In genomic region chr15:81924933-81925332, GRCm38 (mm10) we compare ENCODE assay signal across 8 mouse cellular contexts. TPM values are rescaled to one million over a fixed set of nuclear protein-coding genes. Genes with fewer than 3 reads are reported as not detected.
DNase-seq lines count a peak whose midpoint lies in the region; ATAC-seq and TF ChIP-seq lines count a peak whose summit lies in the region.

No protein-coding gene starts in this region.

- ATAC-seq in forebrain, embryonic 14.5 days, result no peak
- peak; percentile 61 for ATAC-seq in liver, embryonic 13.5 days (ENCODE audit: low read depth)

- peak overlapping the region; percentile 76 for H3K4me3 ChIP-seq in C2C12 (ENCODE audit: insufficient read depth, poor library complexity, severe bottlenecking)
- H3K4me3 ChIP-seq in ES-Bruce4 (ENCODE audit: low read depth, low read length), result peak overlapping the region; percentile 77
- H3K4me3 ChIP-seq in forebrain, embryonic 14.5 days (ENCODE audit: low read depth, low read length), result peak overlapping the region; percentile 74
- peak overlapping the region; percentile 81 for H3K4me3 ChIP-seq in liver, embryonic 13.5 days (replicated peaks)

- H3K9ac ChIP-seq in ES-Bruce4 (ENCODE audit: low read depth, poor library complexity, severe bottlenecking), result peak overlapping the region; percentile 89
- peak overlapping the region; percentile 79 for H3K9ac ChIP-seq in forebrain, embryonic 14.5 days (ENCODE audit: low read length)
- H3K9ac ChIP-seq in liver, embryonic 13.5 days, result peak overlapping the region; percentile 86

- peaks cover 26% of the 10 kb centered on the region for H3K79me3 ChIP-seq in C2C12 (ENCODE audit: low read depth)

- TF ChIP-seq EP300 in ES-Bruce4 (IDR thresholded peaks at IDR 0.05; ENCODE audit: insufficient read depth, low read depth, low read length), result no peak

- no peak for TF ChIP-seq POLR2A in ES-Bruce4 (IDR thresholded peaks at IDR 0.05; ENCODE audit: insufficient read depth, low read length)

- no peak for TF ChIP-seq CTCF in C2C12 (IDR thresholded peaks at IDR 0.05; ENCODE audit: control insufficient read depth, insufficient read depth, insufficient read length)
- no peak for TF ChIP-seq CTCF in ES-Bruce4 (IDR thresholded peaks at IDR 0.05; ENCODE audit: low read depth, low read length)

- H3K27me3 ChIP-seq in C2C12 (ENCODE audit: control insufficient read depth, insufficient read depth, insufficient read length), result no peaks in the 10 kb centered on the region
- H3K27me3 ChIP-seq in ES-Bruce4 (ENCODE audit: control insufficient read depth, insufficient read depth, low read length, poor library complexity, severe bottlenecking), result no peaks in the 10 kb centered on the region
- H3K27me3 ChIP-seq in forebrain, embryonic 14.5 days (replicated peaks; ENCODE audit: control insufficient read depth, insufficient read depth, low read length), result no peaks in the 10 kb centered on the region
- H3K27me3 ChIP-seq in liver, embryonic 13.5 days, result 0 out of 2 replicates have a peak, but pooled peaks cover 2% of the 10 kb centered on the region

- DNase-seq in forebrain, embryonic 14.5 days (ENCODE audit: low spot score), result no peak
- peak; percentile 54 for DNase-seq in liver, embryonic 13.5 days
- no peak for DNase-seq in adrenal gland, postnatal 4 days (ENCODE audit: low spot score in 2 of 2)
- DNase-seq in left cerebral cortex, postnatal 36 days (ENCODE audit: low spot score in 2 of 2), result no peak
- DNase-seq in gastrocnemius, postnatal 25 days, result no peak
- DNase-seq in lung, postnatal 36 days, result no peak

- WGBS in forebrain, embryonic 14.5 days, result 83% methylated on average over 11 of the region's 11 CpGs
- WGBS in liver, embryonic 13.5 days (ENCODE audit: insufficient replicate concordance), result 33% methylated on average over 11 of the region's 11 CpGs

- H3K36me3 ChIP-seq in C2C12 (ENCODE audit: control insufficient read depth, insufficient read depth) (peaks cover 29% of the 10 kb centered on the region), ES-Bruce4 (ENCODE audit: control insufficient read depth, insufficient read depth, low read length, poor library complexity, severe bottlenecking) (no peaks in the 10 kb centered on the region)
- peaks cover 11% of the 10 kb centered on the region; the same call in 1 of the 2 replicates for H3K36me3 ChIP-seq in forebrain, embryonic 14.5 days (ENCODE audit: control insufficient read depth, insufficient read depth, low read length)
- peaks cover 34% of the 10 kb centered on the region for H3K36me3 ChIP-seq in liver, embryonic 13.5 days

- H3ac ChIP-seq in C2C12 (ENCODE audit: control insufficient read depth, insufficient read length, low read depth), result no peak overlapping the region

- H3K27ac ChIP-seq in ES-Bruce4 (ENCODE audit: insufficient read depth, low read length), result no peak overlapping the region
- no peak overlapping the region for H3K27ac ChIP-seq in forebrain, embryonic 14.5 days (ENCODE audit: low read depth, low read length)
- peak overlapping the region; percentile 79 for H3K27ac ChIP-seq in liver, embryonic 13.5 days

- H3K4me1 ChIP-seq in ES-Bruce4 (ENCODE audit: control insufficient read depth, insufficient read depth, low read length), result no peaks in the 10 kb centered on the region
- H3K4me1 ChIP-seq in forebrain, embryonic 14.5 days (ENCODE audit: control insufficient read depth, insufficient read depth, low read length), result peaks cover 17% of the 10 kb centered on the region
- H3K4me1 ChIP-seq in liver, embryonic 13.5 days (replicated peaks), result peaks cover 54% of the 10 kb centered on the region

- H3K4me2 ChIP-seq in forebrain, embryonic 14.5 days (ENCODE audit: low read length), result peak overlapping the region; percentile 91
- H3K4me2 ChIP-seq in liver, embryonic 13.5 days, result peak overlapping the region; percentile 100

- H3K9me3 ChIP-seq in ES-Bruce4 (replicated peaks; ENCODE audit: control insufficient read depth, insufficient read depth, low read length, poor library complexity, severe bottlenecking), result no peaks in the 10 kb centered on the region
- no peaks in the 10 kb centered on the region for H3K9me3 ChIP-seq in forebrain, embryonic 14.5 days (replicated peaks; ENCODE audit: control insufficient read depth, low read length)
- no peaks in the 10 kb centered on the region for H3K9me3 ChIP-seq in liver, embryonic 13.5 days (replicated peaks)

- H3K79me2 ChIP-seq in C2C12 (ENCODE audit: control insufficient read depth, insufficient read depth), result peaks cover 53% of the 10 kb centered on the region

- intact Hi-C loops in left cerebral cortex, postnatal 36 days (cut with DNase I), result no loop called here

TF ChIP-seq in C2C12, 6 proteins besides CTCF, POLR2A, EP300 and RAD21:
- TF ChIP-seq MYOD1 (IDR thresholded peaks at IDR 0.05; ENCODE audit: control insufficient read depth, insufficient read length, low read depth) (no peak), FOSL1 (IDR thresholded peaks at IDR 0.05; ENCODE audit: insufficient read depth, low read length, poor library complexity, severe bottlenecking) (no peak), CEBPB (IDR thresholded peaks at IDR 0.05; ENCODE audit: low read depth) (no peak), MAX (IDR thresholded peaks at IDR 0.05) (no peak), USF1 (IDR thresholded peaks at IDR 0.05; ENCODE audit: low read depth) (no peak), MYOG (IDR thresholded peaks at IDR 0.05; ENCODE audit: control insufficient read depth, extremely low read depth, insufficient read length) (no peak)

RNA-seq across cellular contexts. Expression of gene Polr3h, which starts 1.1 kb away (rescaled TPM):
- polyA plus RNA-seq in C2C12 (2012; fragmentation: generic; extraction: Trizol) (164 TPM), ES-Bruce4 (2011; ENCODE audit: insufficient read depth, insufficient read length, low read depth, missing spikeins) (21.8 and 25.5 TPM in 2 replicates)
- 99.6 and 110 TPM in 2 replicates for polyA plus RNA-seq in forebrain, embryonic 14.5 days (2014; fragmentation: Nextera tagmentation; extraction: Ambion mirVana)
- 77.5 and 82.6 TPM in 2 replicates for polyA plus RNA-seq in liver, embryonic 13.5 days (2015; fragmentation: Nextera tagmentation; extraction: Ambion mirVana)
- 10 to 100 TPM; 25.3 to 27.9 TPM for total RNA-seq in adrenal gland, postnatal 4 days (2021)
- total RNA-seq in left cerebral cortex, postnatal 36 days (2021), result 10 to 100 TPM; 46.7 to 58.5 TPM
- 1 to 10 TPM; 5.9 to 6.3 TPM for total RNA-seq in gastrocnemius, postnatal 25 days (2021)

RNA-seq across cellular contexts. Expression of gene Csdc2, which starts 11.6 kb away (rescaled TPM):
- polyA plus RNA-seq in C2C12 (2012; fragmentation: generic; extraction: Trizol), result 1.7 TPM
- 4.0 and 4.9 TPM in 2 replicates for polyA plus RNA-seq in ES-Bruce4 (2011; ENCODE audit: insufficient read depth, insufficient read length, low read depth, missing spikeins)
- 72.8 and 110 TPM in 2 replicates for polyA plus RNA-seq in forebrain, embryonic 14.5 days (2014; fragmentation: Nextera tagmentation; extraction: Ambion mirVana)
- 1.0 and 1.1 TPM in 2 replicates for polyA plus RNA-seq in liver, embryonic 13.5 days (2015; fragmentation: Nextera tagmentation; extraction: Ambion mirVana)
- total RNA-seq in adrenal gland, postnatal 4 days (2021), result 10 to 100 TPM; 52.8 to 55.7 TPM
- total RNA-seq in left cerebral cortex, postnatal 36 days (2021), result 10 to 100 TPM; 83.6 to 86.1 TPM
- total RNA-seq in gastrocnemius, postnatal 25 days (2021), result 1 to 10 TPM; 1.8 to 2.6 TPM

RNA-seq across cellular contexts. Expression of gene Pmm1, which starts 35.8 kb away (rescaled TPM):
- 66.6 TPM for polyA plus RNA-seq in C2C12 (2012; fragmentation: generic; extraction: Trizol)
- 338 and 387 TPM in 2 replicates for polyA plus RNA-seq in ES-Bruce4 (2011; ENCODE audit: insufficient read depth, insufficient read length, low read depth, missing spikeins)
- polyA plus RNA-seq in forebrain, embryonic 14.5 days (2014; fragmentation: Nextera tagmentation; extraction: Ambion mirVana), result 92.6 and 93.3 TPM in 2 replicates
- 24.7 and 25.0 TPM in 2 replicates for polyA plus RNA-seq in liver, embryonic 13.5 days (2015; fragmentation: Nextera tagmentation; extraction: Ambion mirVana)
- total RNA-seq in adrenal gland, postnatal 4 days (2021), result 100 to 1,000 TPM in 1 of 2 experiments, 10 to 100 TPM in 1; 94.6 to 101 TPM
- total RNA-seq in left cerebral cortex, postnatal 36 days (2021), result 100 to 1,000 TPM; 197 to 221 TPM
- total RNA-seq in gastrocnemius, postnatal 25 days (2021), result 10 to 100 TPM; 11.9 to 21.6 TPM

RNA-seq across cellular contexts. Expression of gene Aco2, which starts 52.8 kb away (rescaled TPM):
- polyA plus RNA-seq in C2C12 (2012; fragmentation: generic; extraction: Trizol), result 368 TPM
- polyA plus RNA-seq in ES-Bruce4 (2011; ENCODE audit: insufficient read depth, insufficient read length, low read depth, missing spikeins), result 174 and 181 TPM in 2 replicates
- 204 and 231 TPM in 2 replicates for polyA plus RNA-seq in forebrain, embryonic 14.5 days (2014; fragmentation: Nextera tagmentation; extraction: Ambion mirVana)
- polyA plus RNA-seq in liver, embryonic 13.5 days (2015; fragmentation: Nextera tagmentation; extraction: Ambion mirVana), result 105 and 122 TPM in 2 replicates
- 100 to 1,000 TPM; 498 to 540 TPM for total RNA-seq in adrenal gland, postnatal 4 days (2021)
- total RNA-seq in left cerebral cortex, postnatal 36 days (2021), result 100 to 1,000 TPM; 425 to 455 TPM
- 1,000 to 10,000 TPM; 1,158 to 1,247 TPM for total RNA-seq in gastrocnemius, postnatal 25 days (2021)

RNA-seq across cellular contexts. Expression of gene Phf5a, which starts 53.2 kb away (rescaled TPM):
- 156 TPM for polyA plus RNA-seq in C2C12 (2012; fragmentation: generic; extraction: Trizol)
- 150 and 172 TPM in 2 replicates for polyA plus RNA-seq in ES-Bruce4 (2011; ENCODE audit: insufficient read depth, insufficient read length, low read depth, missing spikeins)
- 153 and 202 TPM in 2 replicates for polyA plus RNA-seq in forebrain, embryonic 14.5 days (2014; fragmentation: Nextera tagmentation; extraction: Ambion mirVana)
- 132 and 139 TPM in 2 replicates for polyA plus RNA-seq in liver, embryonic 13.5 days (2015; fragmentation: Nextera tagmentation; extraction: Ambion mirVana)
- total RNA-seq in adrenal gland, postnatal 4 days (2021), result 10 to 100 TPM; 62.7 to 71.2 TPM
- 10 to 100 TPM; 31.0 to 36.3 TPM for total RNA-seq in left cerebral cortex, postnatal 36 days (2021)
- total RNA-seq in gastrocnemius, postnatal 25 days (2021), result 10 to 100 TPM; 35.3 to 40.3 TPM

Comparison
In these comparisons a context has a peak if more than half of its experiments do, and no peak if none do; other contexts are left out.
1. RNA of gene Csdc2, which starts 11.6 kb away (polyA plus RNA-seq): 72.8 to 110 TPM in forebrain, embryonic 14.5 days; 4.0 to 4.9 TPM in ES-Bruce4, 1.7 TPM in C2C12 (single experiment) and 1.0 to 1.1 TPM in liver, embryonic 13.5 days; every median in the first group is over 10 times any median in the second.
2. Peak in every context shown above with its lines, with median percentiles within 50 percentile points of each other: H3K4me3 ChIP-seq and H3K9ac ChIP-seq.